Mouse (Mus musculus) hindbrain, embryonic 16.5 days (tissue): ENCODE results near the gene Asb8. TPM values are rescaled to one million over a fixed set of nuclear protein-coding genes. Genes with fewer than 3 reads are reported as not detected.

ENCODE experiments used
- ATAC-seq: fragments of 200-750 bp; cut with Nextera tagmentation; 2 replicates; pipeline ENCODE4 v1.8.0; 2017; ENCODE audit warnings: moderate TSS enrichment, moderate library complexity
- H3K27ac ChIP-seq: fragments of 300-500 bp; sonication (generic); 2 replicates; pipeline ENCODE4 v1.5.1; 2014; ENCODE audit warnings: low read depth, mild to moderate bottlenecking, control low read depth, low read length, moderate library complexity
- H3K27me3 ChIP-seq: fragments of 300-500 bp; sonication (generic); replicated peaks from 2 replicates; pipeline ENCODE4 v1.6.1; 2014; ENCODE audit warnings: low read length; ENCODE audit not compliant: control insufficient read depth, insufficient read depth
- H3K36me3 ChIP-seq: fragments of 300-500 bp; sonication (generic); 2 replicates; pipeline ENCODE4 v1.6.1; 2014; ENCODE audit warnings: mild to moderate bottlenecking, low read length, moderate library complexity, mixed read lengths; ENCODE audit not compliant: control insufficient read depth, insufficient read depth
- H3K4me1 ChIP-seq: fragments of 300-500 bp; sonication (generic); 2 replicates; pipeline ENCODE4 v1.6.1; 2014; ENCODE audit warnings: low read depth, low read length; ENCODE audit not compliant: control insufficient read depth, insufficient read depth
- H3K4me2 ChIP-seq: fragments of 300-500 bp; sonication (generic); 2 replicates; pipeline ENCODE4 v1.6.1; 2014; ENCODE audit warnings: mild to moderate bottlenecking, low read length, control low read depth, moderate library complexity
- H3K4me3 ChIP-seq: fragments of 300-500 bp; sonication (generic); 2 replicates; pipeline ENCODE4 v1.5.1; 2014; ENCODE audit warnings: mild to moderate bottlenecking, low read length, control low read depth, moderate library complexity
- H3K9ac ChIP-seq: fragments of 300-500 bp; sonication (generic); 2 replicates; pipeline ENCODE4 v1.6.1; 2014; ENCODE audit warnings: low read depth, mild to moderate bottlenecking, control low read depth, low read length, moderate library complexity
- H3K9me3 ChIP-seq: fragments of 300-500 bp; sonication (generic); 2 replicates; pipeline ENCODE4 v1.6.1; 2014; ENCODE audit warnings: mild to moderate bottlenecking, low read length, moderate library complexity; ENCODE audit not compliant: control insufficient read depth
- WGBS: fragments of 180-500 bp; shearing (Covaris S2); extraction: QIAGEN DNeasy Blood & Tissue Kit; methylation state at CpG from one replicate; pipeline ENCODE4 v1.1.7; 2014; 5-methylcytosine and 5-hydroxymethylcytosine counted together
- polyA plus RNA-seq: library from polyadenylated mRNA; unstranded; fragments of >200 nt; fragmentation: Nextera tagmentation; extraction: Ambion mirVana; gene quantifications from 2 replicates; pipeline ENCODE4 v1.2.1, GENCODE M21; 2015

Asb8 gene
- polyA plus RNA-seq, 1 experiment from 2014 or later, result 61.0 TPM

DNA sequence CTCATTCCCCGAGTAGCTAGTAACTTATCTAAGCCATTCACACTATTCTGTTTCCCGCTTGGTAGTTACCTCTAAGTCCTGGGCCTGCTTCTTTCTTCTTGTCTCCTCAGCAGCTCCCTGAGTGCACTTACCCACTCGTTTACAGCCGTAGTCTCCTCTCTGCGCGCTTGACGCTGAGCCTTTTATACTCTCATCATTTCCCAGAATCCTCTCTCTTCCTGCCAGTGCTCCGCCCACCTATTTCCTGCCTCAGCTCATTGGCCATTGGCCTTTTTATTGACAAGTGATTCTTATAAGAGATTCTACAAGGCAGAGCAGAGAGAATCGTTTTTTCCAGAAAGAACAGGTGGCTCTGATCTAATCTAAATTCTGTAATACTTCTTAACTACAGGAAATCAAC lies 66.9 kb downstream of the Asb8 start:
- 85% methylated on average over 9 of the region's 9 CpGs for WGBS
- Histone ChIP-seq H3K9me3 (no peaks in the 10 kb centered on the region), H3K36me3 (no peaks in the 10 kb centered on the region), H3K4me2 (no peak overlapping the region), H3K4me1 (peaks cover 4% of the 10 kb centered on the region), H3K9ac (no peak overlapping the region), H3K27ac (no peak overlapping the region), H3K27me3 (no peaks in the 10 kb centered on the region), H3K4me3 (no peak overlapping the region)
- no peak for ATAC-seq

DNA sequence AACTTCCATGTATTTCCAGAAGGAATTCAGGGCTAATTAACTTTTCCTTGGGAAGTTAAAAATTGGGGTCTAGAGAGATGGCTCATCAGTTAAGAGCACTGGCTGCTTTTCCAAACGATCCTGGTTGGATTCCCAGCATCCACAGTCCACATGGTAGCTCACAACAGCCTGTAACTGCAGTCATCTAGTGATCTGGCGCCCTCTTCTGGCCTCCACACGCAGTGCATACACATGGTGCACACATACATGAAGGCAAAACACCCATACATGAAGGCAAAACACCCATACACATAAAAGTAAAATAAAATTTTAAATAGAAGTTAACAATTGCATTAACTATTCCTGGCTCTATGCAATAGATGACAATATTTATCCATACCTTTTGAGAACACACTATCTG lies 68.5 kb downstream of the Asb8 start:
- Histone ChIP-seq H3K36me3 (no peaks in the 10 kb centered on the region), H3K27me3 (no peaks in the 10 kb centered on the region), H3K4me2 (no peak overlapping the region), H3K4me1 (peaks cover 9% of the 10 kb centered on the region), H3K4me3 (no peak overlapping the region), H3K27ac (no peak overlapping the region), H3K9me3 (no peaks in the 10 kb centered on the region), H3K9ac (no peak overlapping the region)
- 55% methylated on average over 3 of the region's 3 CpGs for WGBS
- no peak for ATAC-seq

DNA sequence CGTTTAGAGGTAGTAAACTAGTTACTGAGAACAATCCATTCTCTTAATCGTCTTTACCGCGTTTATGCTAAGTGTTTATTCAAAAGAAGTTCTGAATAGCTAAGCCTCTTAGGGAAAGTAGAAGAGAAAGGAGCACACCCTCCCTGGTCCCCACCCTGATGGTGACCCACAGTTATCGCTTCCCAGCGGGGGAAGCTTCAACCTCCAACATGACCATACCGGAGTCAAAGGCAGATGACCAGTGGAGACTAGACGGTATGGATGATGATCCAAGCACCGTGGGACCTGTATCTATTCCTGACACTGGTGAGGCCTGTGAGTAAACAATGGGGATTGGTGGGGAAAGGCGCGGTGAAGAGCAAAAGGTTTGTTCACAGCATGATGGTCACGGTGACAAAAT lies 70.5 kb downstream of the Asb8 start:
- Histone ChIP-seq H3K27me3 (no peaks in the 10 kb centered on the region), H3K4me3 (no peak overlapping the region), H3K4me2 (no peak overlapping the region), H3K9ac (no peak overlapping the region), H3K4me1 (peaks cover 15% of the 10 kb centered on the region), H3K9me3 (no peaks in the 10 kb centered on the region), H3K27ac (no peak overlapping the region), H3K36me3 (no peaks in the 10 kb centered on the region)
- ATAC-seq, result no peak
- 94% methylated on average over 12 of the region's 12 CpGs for WGBS

DNA sequence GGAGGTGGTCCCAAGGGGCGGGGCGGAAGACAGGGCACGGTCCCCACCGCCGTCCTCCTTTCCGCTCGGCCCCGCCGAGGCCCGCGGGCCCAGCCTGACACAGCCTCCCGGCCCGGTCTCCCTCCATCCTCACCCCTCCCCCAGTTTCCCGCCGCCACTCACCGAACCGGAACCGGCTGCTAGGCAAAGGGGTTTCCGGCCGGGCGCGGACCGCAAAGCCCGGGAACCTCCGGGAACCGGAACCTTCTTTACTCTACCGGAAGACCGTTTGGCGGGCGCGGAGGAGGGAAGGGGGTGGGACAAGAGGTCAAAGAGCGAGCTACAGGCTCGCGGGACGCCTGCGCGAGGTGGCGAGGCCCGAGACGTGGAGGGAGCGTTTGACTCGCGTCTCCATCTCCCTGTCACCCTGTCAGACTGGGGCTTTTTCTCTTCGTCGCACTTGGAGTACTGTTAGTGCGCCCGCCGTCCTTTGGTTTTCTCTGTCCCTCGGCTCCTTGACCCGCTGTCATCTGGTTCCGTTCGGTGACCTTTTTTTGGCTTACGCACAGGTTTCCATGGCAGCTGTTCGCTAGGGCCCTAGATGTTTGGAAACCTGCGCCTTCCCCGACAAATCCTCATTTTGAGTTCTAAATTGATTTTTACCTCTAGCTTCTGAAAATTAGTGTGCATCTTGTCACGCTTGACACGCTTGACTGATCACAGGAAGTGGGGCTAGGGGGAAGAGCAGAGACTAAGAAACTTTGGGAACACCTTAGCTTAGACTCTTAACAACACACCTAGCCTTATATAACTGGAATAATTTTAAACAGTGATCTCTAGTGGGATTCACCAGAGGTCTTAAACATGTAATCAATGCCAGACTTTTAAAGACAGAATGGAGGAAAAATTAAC lies 72.1 kb downstream of the Asb8 start, which contains the start of gene Senp1:
Senp1 (minus strand) TSS at position 624 of the 891 bp plus-strand sequence.
- H3K27me3 ChIP-seq, result no peaks in the 10 kb centered on the region
- H3K9me3 ChIP-seq, result no peaks in the 10 kb centered on the region
- no peaks in the 10 kb centered on the region for H3K36me3 ChIP-seq
- peak within 1 kb of the TSS; percentile 87 for H3K4me2 ChIP-seq
- under 1% methylated on average over 48 of the region's 58 CpGs for WGBS
- peak; percentile 96 for ATAC-seq
- peak within 1 kb of the TSS; percentile 81 for H3K27ac ChIP-seq
- peak within 1 kb of the TSS; percentile 89 for H3K9ac ChIP-seq
- H3K4me3 ChIP-seq, result peak within 1 kb of the TSS; percentile 86
- peaks cover 15% of the 10 kb centered on the region for H3K4me1 ChIP-seq

DNA sequence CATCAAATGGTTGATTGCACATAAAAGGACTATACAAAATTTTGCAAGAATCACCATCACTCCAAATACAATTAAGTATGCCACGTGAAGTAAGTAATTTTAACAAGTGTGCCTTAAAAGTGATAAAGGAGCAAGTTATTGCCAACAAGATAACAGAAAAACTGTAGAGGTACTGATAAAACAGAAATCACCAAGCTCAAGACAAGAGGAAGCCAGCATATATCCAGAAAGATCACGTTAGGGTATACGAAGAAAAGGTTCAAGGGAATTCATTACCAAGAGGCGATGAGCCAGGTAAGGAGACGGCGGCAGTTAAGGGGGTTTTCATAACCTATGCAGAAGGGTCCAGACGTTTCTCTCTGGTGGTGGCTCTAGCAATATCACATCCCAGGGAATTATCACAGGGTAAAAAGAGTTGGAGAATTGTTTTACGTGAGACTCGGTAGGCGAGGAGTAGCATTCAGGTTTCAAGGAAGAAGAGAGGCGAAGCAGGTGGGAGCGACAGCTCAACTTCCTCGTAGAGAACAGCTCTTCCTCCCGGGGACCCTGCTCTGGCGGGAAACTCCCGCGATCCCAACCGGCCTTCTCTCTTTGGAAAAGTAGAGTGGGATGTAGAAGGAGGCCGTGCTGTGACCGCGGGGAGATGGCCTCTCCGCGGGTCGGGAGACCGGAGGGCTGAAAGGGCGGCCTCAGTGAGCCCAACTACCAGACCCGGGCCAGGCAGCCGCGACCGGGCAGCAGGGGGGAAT lies 72.9 kb downstream of the Asb8 start, which contains the start of gene Pfkm:
Pfkm (plus strand) TSS at position 218 of the 749 bp plus-strand sequence.
- peaks cover 15% of the 10 kb centered on the region for H3K4me1 ChIP-seq
- H3K4me2 ChIP-seq, result peak within 1 kb of the TSS; percentile 87
- H3K27me3 ChIP-seq, result no peaks in the 10 kb centered on the region
- under 1% methylated on average over 30 of the region's 30 CpGs for WGBS
- H3K27ac ChIP-seq, result peak within 1 kb of the TSS; percentile 81
- no peak; the same call in 1 of the 2 replicates for ATAC-seq
- H3K4me3 ChIP-seq, result peak within 1 kb of the TSS; percentile 86
- H3K9me3 ChIP-seq, result no peaks in the 10 kb centered on the region
- H3K36me3 ChIP-seq, result no peaks in the 10 kb centered on the region
- H3K9ac ChIP-seq, result peak within 1 kb of the TSS; percentile 89

DNA sequence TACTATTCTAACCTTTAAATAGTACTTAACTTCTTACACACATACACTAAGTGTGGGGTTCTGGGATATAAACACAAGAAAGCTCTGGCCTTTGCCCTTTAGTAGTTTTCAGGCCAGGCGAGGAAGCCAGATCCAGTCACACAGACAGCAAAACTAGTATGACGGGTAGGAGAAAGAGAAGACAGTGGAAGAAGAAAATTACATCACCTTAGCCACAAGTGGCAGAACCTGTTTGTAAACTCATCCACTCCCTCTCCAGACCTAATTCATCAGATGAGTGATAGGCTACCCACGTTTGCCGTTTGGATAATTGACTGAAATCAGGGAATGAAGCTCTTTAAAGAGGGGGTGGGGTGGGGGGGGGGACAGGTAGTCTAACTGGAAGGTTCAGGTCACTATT lies 73.6 kb downstream of the Asb8 start:
- Histone ChIP-seq H3K27me3 (no peaks in the 10 kb centered on the region), H3K4me1 (peaks cover 15% of the 10 kb centered on the region), H3K4me3 (peak overlapping the region; percentile 86), H3K9me3 (no peaks in the 10 kb centered on the region), H3K36me3 (no peaks in the 10 kb centered on the region), H3K4me2 (peak overlapping the region; percentile 87), H3K9ac (no peak overlapping the region), H3K27ac (no peak overlapping the region)
- WGBS, result 39% methylated on average over 4 of the region's 4 CpGs
- ATAC-seq, result no peak

DNA sequence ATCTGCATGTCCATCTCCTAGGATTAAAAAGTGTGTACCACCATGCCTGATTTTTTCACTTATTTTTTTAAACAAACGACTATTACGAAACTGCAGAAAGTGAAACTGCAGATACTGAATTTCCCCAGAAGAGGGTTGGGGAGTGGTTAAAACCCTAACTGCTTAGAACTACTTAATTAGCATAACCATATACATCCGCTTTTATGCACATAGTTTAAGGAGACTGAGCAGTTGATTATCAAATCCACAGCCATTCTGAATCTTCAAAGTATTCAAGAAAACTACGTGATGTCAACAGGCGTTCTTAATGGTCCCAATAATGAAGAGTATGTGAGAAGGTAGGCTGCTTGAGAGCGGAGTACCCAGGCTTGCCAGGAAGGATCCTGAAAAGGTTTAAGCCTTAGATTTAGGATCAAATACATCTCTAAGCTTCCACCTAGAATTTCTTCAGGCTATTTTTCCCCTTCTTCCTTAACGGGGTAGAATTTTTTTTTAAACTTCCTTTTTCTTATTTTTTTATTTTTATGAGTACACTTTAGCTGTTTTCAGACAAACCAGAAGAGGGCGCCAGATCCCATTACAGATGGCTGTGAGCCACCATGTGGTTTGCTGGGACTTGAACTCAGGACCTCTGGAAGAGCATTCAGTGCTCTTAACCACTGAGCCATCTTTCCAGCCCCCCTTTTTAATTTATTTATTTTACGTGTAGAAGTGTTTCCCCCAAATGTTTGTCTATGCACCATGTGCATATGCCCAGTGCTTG lies 75.8 kb downstream of the Asb8 start:
- no peak overlapping the region for H3K9ac ChIP-seq
- no peak overlapping the region for H3K4me2 ChIP-seq
- no peaks in the 10 kb centered on the region for H3K9me3 ChIP-seq
- WGBS, result 78% methylated on average over 9 of the region's 9 CpGs
- no peak for ATAC-seq
- H3K4me3 ChIP-seq, result no peak overlapping the region
- H3K27me3 ChIP-seq, result no peaks in the 10 kb centered on the region
- H3K36me3 ChIP-seq, result no peaks in the 10 kb centered on the region
- peaks cover 15% of the 10 kb centered on the region for H3K4me1 ChIP-seq
- H3K27ac ChIP-seq, result no peak overlapping the region

DNA sequence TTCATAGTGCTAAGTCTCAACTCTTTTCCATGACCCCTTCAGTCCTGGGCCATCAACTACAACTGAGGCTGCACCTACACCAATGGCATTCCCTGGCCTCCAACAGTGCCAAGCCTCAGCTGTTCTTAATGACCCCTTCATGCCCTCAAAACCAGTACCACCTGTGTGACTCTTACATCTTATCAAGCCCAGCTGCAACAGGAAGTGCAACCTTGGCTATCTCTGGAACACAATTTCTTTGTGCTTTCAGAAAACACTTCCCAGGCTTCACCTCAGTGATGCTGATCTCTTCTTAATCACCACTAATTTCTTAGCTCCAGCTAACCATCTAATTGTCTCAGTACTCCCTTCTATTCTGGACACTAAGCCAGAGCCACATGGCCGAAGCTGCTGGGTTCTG lies 76.5 kb downstream of the Asb8 start:
- Histone ChIP-seq H3K4me1 (peaks cover 14% of the 10 kb centered on the region), H3K36me3 (peaks cover under 1% of the 10 kb centered on the region; the same call in 1 of the 2 replicates), H3K27ac (no peak overlapping the region), H3K27me3 (no peaks in the 10 kb centered on the region), H3K9me3 (no peaks in the 10 kb centered on the region), H3K9ac (no peak overlapping the region), H3K4me2 (no peak overlapping the region), H3K4me3 (no peak overlapping the region)
- WGBS, result 97% methylated on average over 1 of the region's 1 CpGs
- ATAC-seq, result no peak
